Mouse (Mus musculus) cerebellum, adult 8-10 months (tissue): ENCODE results near the gene Tle6.

Source experiments
- DNase-seq: peaks from one replicate; pipeline ENCODE4 v3.0.0; 2022

Tle6 gene

DNA sequence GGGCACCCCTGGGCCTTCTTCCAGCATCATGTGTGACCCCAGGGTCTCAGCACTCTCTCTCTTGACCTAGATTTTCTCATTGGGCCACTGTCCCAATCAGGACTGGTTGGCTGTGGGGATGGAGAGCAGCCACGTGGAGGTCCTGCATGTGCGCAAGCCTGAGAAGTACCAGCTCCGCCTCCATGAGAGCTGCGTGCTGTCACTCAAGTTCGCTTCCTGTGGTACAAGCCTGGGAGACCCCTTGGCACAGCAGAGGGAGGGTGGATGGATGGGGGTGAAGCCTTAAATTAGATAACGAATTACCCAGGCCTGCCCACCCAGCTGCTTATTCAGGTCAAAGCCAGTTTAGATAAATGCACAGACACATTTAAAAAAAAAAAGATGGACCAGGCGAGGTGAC, 12.1 kb downstream of the Tle6 start:
- no peak for DNase-seq

GRCm38 (mm10) chr10:81583347-81583746, 17.5 kb downstream of the Tle6 start:
- no peak for DNase-seq

GRCm38 (mm10) chr10:81580441-81581070, 20.3 kb downstream of the Tle6 start:
- DNase-seq = no peak

DNA sequence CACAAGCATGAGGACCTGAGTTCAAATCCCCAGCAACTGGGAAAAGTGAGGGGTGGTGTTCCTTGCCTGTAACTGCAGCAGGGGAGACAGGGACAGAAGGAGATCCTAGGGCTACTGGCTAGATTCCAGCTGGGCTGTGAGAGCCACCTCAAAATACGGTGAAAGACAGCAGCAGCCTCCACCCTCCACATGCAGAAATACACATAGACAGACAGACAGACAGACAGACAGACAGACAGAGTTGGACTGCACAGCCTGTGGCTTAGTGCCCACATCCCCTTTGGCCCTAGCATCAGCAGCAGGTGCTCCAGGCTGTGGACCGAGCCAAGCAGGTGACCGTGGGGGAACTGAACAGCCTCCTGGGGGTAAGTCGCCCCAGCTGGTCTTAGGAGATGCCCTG, 20.9 kb downstream of the Tle6 start:
- no peak for DNase-seq

GRCm38 (mm10) chr10:81575695-81576094, 25.2 kb downstream of the Tle6 start:
- DNase-seq = peak; percentile 69

- peak; percentile 65 for DNase-seq
Measured at GRCm38 (mm10) chr10:81575208-81575631, 25.7 kb downstream of the Tle6 start.

- DNase-seq = peak; percentile 59
Measured at GRCm38 (mm10) chr10:81574081-81575056, 26.5 kb downstream of the Tle6 start, which contains the start of gene Tle2. Tle2 (plus strand) TSS chr10:81574561.

GRCm38 (mm10) chr10:81572975-81573374, 27.9 kb downstream of the Tle6 start:
- DNase-seq = no peak

DNA sequence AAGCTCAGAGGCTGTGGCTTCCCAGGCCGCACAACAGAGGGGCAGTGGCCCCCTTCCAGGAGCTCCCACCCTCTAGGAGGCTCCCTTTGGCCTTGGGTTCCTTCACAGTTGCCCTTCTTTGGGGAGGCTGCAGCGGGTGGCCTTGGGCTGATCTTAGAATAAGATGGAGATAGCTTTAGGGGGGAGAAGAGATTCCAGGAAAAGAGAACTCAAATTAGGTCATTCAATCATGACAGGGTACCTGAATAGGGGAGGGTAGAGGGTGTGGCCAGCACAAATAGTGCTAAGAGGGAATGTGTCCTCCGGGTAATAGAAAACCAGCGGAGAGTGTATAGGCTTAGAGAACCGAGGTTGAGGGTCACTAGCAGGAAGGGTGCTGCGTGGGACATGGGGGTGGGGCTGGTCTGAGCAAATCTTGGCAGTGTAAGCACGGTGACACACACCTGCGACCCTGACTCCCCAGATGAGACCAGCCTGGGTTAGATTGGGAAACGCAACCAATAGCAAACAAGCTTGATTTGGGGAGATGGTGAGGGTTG, 28.7 kb downstream of the Tle6 start:
- no peak for DNase-seq

DNA sequence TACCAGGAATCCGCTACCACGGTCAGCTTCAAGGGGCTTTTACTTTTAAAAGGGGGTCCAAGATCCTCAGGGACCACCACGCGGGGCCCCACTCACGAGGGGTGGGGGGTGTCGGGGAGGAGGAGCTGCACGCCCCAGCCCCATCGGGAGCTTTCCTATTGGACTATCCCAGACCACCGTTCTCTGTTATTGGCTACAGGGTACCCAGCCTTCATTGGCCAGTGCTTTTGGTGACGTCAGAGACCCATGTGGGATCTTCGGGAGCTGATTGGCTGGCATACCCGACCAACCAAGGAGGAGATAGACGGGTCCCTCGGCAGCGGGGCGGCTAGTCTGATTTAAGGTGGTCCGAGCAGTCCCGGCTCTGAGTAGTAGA, 29.4 kb downstream of the Tle6 start:
- peak; percentile 98 for DNase-seq

DNA sequence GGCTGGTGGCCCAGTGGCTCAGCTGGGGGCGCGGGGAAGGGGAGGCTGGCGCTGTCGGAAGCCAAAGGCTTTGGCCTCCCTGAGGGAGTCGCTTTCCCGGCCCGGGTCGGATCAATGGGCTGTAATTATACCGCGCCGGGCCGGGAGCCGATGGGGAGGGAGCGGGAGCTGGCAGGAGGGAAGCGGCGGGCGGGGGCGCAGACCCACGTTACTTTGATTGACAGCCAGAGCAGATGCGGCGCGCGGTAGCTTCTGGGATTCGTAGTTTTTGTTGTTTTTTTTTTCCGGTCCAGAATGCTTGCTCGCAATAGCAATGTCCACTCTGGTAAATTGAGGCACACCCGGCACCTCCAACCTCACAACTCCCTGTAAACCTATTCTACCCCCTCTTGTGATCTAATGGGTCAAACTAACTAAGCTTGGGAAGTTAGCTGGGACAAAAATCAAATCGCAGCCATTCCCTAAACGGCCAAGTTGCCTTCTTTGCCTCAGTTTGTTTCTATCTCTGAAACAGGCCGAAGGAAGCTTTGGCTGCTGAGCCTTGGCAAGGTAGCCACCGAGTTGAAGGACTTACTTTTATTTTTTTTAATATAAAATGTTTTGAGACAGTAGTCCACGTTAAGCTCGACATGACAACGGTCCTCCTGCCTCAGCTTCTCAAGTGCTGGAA, 29.9 kb downstream of the Tle6 start:
- DNase-seq = peak; percentile 97

DNA sequence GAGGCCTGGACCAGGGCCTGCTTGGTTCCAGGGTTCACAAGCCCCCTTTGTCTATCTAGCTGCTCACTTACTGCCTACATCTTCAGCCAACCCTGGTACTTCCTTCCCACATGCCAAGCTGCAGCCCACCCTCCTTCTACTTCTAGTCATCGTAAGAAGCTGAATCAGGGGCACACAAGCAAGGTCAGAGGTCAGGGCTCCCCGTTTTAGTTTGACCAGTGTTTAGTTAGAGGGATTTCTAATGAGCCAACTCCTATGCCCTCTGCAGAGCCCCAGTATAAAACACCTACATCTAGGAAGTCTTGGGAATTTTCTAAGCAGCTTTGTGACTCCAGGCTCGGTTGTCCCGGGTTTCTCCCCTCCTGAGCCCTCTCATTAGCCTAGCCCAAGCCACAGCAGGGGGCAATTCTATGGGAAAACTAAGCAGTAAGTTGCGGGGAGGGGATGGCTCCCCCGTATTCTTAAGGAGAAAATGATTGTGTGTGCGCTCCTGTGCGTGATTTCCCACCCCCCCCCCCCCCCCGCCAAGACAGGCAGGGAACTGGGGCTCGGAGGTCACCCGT, 30.6 kb downstream of the Tle6 start:
- DNase-seq = no peak

DNA sequence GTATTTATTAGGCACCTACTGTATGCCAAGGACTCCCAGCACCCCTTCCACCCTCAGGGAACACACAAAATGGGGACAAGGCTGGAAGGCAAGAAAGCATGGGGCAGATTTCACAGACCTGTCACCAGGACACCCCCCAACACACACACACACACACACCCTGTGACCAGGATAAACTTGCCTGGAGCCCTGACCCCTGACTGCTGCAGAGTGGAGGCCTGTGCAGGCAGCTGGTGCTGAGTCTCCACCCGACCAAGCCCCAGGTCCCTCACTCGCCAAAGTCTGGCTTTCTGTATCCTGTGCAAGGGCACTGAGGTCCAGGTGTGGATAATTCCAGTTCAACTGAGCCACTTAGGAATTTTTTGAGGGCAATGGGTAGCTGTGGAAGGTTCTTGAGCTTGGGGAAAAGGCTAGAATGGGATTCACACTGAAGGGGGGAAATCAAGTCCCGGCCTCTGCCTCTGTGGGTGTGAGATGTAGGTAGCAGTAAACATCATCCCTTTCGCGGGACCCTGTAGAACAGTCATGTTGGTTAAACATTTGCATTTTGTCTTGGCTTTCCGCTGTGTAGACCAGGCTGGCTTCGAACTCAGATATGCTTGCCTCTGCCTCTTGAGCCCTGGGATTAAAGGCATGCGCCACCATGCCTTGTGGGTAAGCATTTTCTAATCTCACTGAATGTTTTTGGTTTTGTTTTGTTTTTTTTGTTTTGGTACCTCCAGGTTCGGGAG, 31.2 kb downstream of the Tle6 start:
- no peak for DNase-seq

DNA sequence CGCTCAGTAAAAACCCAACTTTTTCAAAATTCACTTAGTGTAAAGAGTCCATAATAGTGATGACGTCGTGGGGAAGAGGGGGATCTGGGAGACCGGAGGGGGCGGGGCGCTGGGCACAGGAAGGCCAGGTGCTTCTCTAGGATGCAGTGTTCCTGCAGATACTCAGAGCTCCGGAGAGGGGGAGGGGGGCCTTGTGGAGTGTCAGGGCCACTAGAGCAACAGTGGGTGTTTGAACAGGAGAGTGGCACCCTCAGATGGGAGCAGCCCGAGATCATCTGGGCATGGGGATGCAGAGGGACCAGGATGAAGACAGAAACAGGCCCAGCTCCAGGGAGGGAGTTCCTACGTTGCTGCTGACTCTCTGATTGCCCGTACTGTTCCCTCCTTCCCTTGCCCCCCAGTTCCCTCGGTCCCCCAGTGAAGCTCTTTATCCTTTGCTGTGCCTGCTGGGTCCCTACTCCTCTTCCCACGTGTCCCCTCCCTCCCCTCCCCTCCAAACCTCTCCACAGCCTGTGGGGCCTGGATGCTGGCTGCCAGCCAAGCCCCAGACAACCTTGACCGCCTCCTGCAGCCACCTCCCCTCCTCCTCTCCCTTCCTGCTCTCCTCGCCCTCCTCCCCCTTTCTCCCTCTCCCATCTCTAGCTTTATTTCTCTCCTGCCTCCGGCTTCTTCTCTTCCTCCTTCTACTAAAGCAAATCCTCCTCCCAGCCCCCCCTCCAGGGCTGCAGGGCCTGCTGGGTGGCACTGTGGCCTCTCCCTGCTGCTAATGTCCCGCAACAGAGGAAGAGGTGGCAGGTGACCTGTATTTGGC, 32.3 kb downstream of the Tle6 start:
- no peak for DNase-seq

GRCm38 (mm10) chr10:81565257-81566228, 35.3 kb downstream of the Tle6 start:
- no peak for DNase-seq

GRCm38 (mm10) chr10:81564734-81565133, 36.1 kb downstream of the Tle6 start:
- peak; percentile 76 for DNase-seq

DNA sequence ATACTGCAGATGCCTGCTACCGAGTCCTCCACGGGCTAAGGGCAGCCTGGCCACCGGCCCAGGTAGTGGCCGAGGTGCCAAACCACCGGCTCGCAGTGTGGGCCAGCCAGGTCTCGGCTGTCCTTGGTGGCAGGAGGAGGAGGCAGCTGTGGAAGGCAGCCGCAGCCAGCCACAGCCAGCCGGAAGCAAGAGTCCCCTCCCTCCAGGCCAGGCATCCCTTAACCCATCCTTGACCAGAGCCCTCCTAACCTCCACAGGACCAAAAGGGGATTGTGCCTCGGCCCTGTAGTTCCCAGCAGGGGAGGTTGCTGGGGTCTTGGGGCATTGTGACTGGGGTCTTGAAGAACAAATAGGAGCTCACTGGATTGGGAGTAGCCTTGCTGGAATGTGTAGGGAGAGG, 36.7 kb downstream of the Tle6 start:
- DNase-seq = no peak

DNA sequence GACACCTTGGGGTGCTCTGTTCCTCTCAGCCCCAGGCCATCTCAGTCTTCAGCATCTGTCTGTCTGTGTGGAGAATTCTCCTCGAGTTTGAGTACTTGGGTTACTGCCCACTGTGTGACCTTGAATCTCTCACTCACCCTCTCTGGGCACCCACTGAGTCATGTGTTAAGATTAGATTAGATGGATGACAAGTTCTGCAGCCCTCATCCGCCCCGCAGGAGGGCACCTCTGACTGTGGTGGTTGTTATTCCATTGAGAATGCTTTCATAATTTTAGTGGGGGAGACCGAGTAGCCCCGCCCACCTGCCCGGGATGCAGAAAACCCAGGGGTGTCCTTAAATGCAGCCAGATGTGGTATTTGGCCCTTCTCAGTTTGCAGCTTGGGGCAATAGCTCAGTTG, 37.4 kb downstream of the Tle6 start:
- no peak for DNase-seq

GRCm38 (mm10) chr10:81562411-81562810, 38.5 kb downstream of the Tle6 start:
- DNase-seq = no peak
